Mouse (Mus musculus) midbrain, embryonic 12.5 days (tissue): Measurements from ENCODE around the gene 4933406M09Rik. TPM values are rescaled to one million over a fixed set of nuclear protein-coding genes. Genes with fewer than 3 reads are reported as not detected.

Experiments used
- polyA plus RNA-seq: library from polyadenylated mRNA; unstranded; fragments of >200 nt; fragmentation: Nextera tagmentation; extraction: Ambion mirVana; gene quantifications from 2 replicates; pipeline ENCODE4 v1.2.1, GENCODE M21; 2016

Gene 4933406M09Rik
- polyA plus RNA-seq, 1 experiment from 2014 or later, result not detected

Other genes starting within 250 kb of the 4933406M09Rik start
- 2.3 and 2.9 TPM in 2 replicates for gene Chil1, start 203.8 kb upstream of the 4933406M09Rik start, polyA plus RNA-seq
- not detected in 2 replicates for gene Mybph, start 192.5 kb upstream of the 4933406M09Rik start, polyA plus RNA-seq
- gene Adora1, start 150.5 kb upstream of the 4933406M09Rik start, polyA plus RNA-seq, result 0.64 and 1.0 TPM in 2 replicates
- gene Myog, start 96.0 kb upstream of the 4933406M09Rik start, polyA plus RNA-seq, result 0.11 and 0.30 TPM in 2 replicates
- 5.1 and 5.3 TPM in 2 replicates for gene Ppfia4, start 53.0 kb upstream of the 4933406M09Rik start, polyA plus RNA-seq
- gene Tmem183a, start 24.0 kb upstream of the 4933406M09Rik start, polyA plus RNA-seq, result 118 and 120 TPM in 2 replicates
- 20.7 and 26.4 TPM in 2 replicates for gene Cyb5r1, start 19.6 kb downstream of the 4933406M09Rik start, polyA plus RNA-seq
- 68.5 and 72.1 TPM in 2 replicates for gene Adipor1, start 29.4 kb downstream of the 4933406M09Rik start, polyA plus RNA-seq
- gene Klhl12, start 69.6 kb downstream of the 4933406M09Rik start, polyA plus RNA-seq, result 31.3 and 32.7 TPM in 2 replicates
- 42.6 and 45.6 TPM in 2 replicates for gene Rabif, start 108.7 kb downstream of the 4933406M09Rik start, polyA plus RNA-seq
- gene Mgat4e, start 163.7 kb downstream of the 4933406M09Rik start, polyA plus RNA-seq, result not detected in 2 replicates
- 102 and 111 TPM in 2 replicates for gene Kdm5b, start 174.2 kb downstream of the 4933406M09Rik start, polyA plus RNA-seq